Mouse (Mus musculus) colon, adult 2 months (tissue): Measurements from ENCODE around the gene Rlf. TPM values are rescaled to one million over a fixed set of nuclear protein-coding genes. Genes with fewer than 3 reads are reported as not detected.

Source experiments
- polyA plus RNA-seq: library from polyadenylated mRNA; depleted of rRNA; stranded (reverse); fragments of >200 nt; gene quantifications from 2 replicates; pipeline ENCODE4 v1.2.3, GENCODE M21; 2012; rRNA removed

Gene Rlf
- polyA plus RNA-seq = 1.8 and 2.2 TPM in 2 replicates

GRCm38 (mm10) chr4:121214793-121215304 lies at the start of gene Rlf:
Rlf (minus strand) TSS chr4:121215084.

GRCm38 (mm10) chr4:121109126-121109525 lies 105.8 kb downstream of the Rlf start, which contains the start of gene Tmco2:
Tmco2 (minus strand) TSS chr4:121109226.

GRCm38 (mm10) chr4:121097650-121098378 lies 117.1 kb downstream of the Rlf start, which contains the start of gene Zmpste24:
Zmpste24 (minus strand) TSS chr4:121098241.

Other genes starting within 250 kb of the Rlf start
- 16.6 and 18.0 TPM in 2 replicates for gene Smap2, start 197.8 kb downstream of the Rlf start, polyA plus RNA-seq
- gene Col9a2, start 175.7 kb downstream of the Rlf start, polyA plus RNA-seq = 0.53 and 0.77 TPM in 2 replicates
- 12.4 and 13.1 TPM in 2 replicates for gene Zmpste24, start 116.8 kb downstream of the Rlf start, polyA plus RNA-seq
- not detected in 2 replicates for gene Tmco2, start 105.9 kb downstream of the Rlf start, polyA plus RNA-seq
- not detected in 2 replicates for gene Gm12888, start 109.8 kb upstream of the Rlf start, polyA plus RNA-seq
- gene Gm12886, start 208.0 kb upstream of the Rlf start, polyA plus RNA-seq = not detected in 2 replicates